Mouse (Mus musculus) monocyte, adult 5-6 weeks (primary cell): Measurements from ENCODE around the gene Dnajb2. TPM values are rescaled to one million over a fixed set of nuclear protein-coding genes. Genes with fewer than 3 reads are reported as not detected.

Experiments
- ATAC-seq: fragments of 153-309, 156-312 bp; replicated peaks from 2 replicates; pipeline ENCODE4 v1.8.0; 2017; ENCODE audit warnings: mild to moderate bottlenecking; ENCODE audit not compliant: low TSS enrichment, insufficient number of reproducible peaks, severe bottlenecking, poor library complexity, low FRiP score
- total RNA-seq: library from RNA; stranded (forward); fragments of 200-1000, 200-491, 200-594 nt; gene quantifications from 3 replicates; pipeline ENCODE4 v1.2.3, GENCODE M21; 2017

Dnajb2 gene
- total RNA-seq, 1 experiment from 2014 or later, result 22.6 TPM

GRCm38 (mm10) chr1:75244175-75244826 is 8.1 kb downstream of the Dnajb2 start:
- no peak for ATAC-seq

- ATAC-seq, result peak; percentile 55
These were observed 8.6 kb downstream of the Dnajb2 start for GRCm38 (mm10) chr1:75244836-75245235.

GRCm38 (mm10) chr1:75247071-75247930 is 11.1 kb downstream of the Dnajb2 start:
- ATAC-seq, result no peak

- no peak for ATAC-seq
These were observed 12.0 kb downstream of the Dnajb2 start for GRCm38 (mm10) chr1:75248041-75248772.

GRCm38 (mm10) chr1:75250498-75250897 is 14.3 kb downstream of the Dnajb2 start:
- ATAC-seq, result no peak

- peak; percentile 70 for ATAC-seq
These were observed 15.1 kb downstream of the Dnajb2 start for GRCm38 (mm10) chr1:75251112-75251970.

GRCm38 (mm10) chr1:75252308-75252707 is 16.1 kb downstream of the Dnajb2 start:
- ATAC-seq, result no peak

GRCm38 (mm10) chr1:75253029-75253428 is 16.8 kb downstream of the Dnajb2 start:
- no peak for ATAC-seq

- ATAC-seq, result peak; percentile 78
These were observed 17.8 kb downstream of the Dnajb2 start for GRCm38 (mm10) chr1:75253849-75254624.

GRCm38 (mm10) chr1:75254625-75255013 is 18.4 kb downstream of the Dnajb2 start:
- no peak for ATAC-seq

GRCm38 (mm10) chr1:75255516-75256046 is 19.4 kb downstream of the Dnajb2 start:
- ATAC-seq, result no peak

GRCm38 (mm10) chr1:75261278-75261677 is 25.1 kb downstream of the Dnajb2 start:
- no peak for ATAC-seq

GRCm38 (mm10) chr1:75262969-75263951 is 27.1 kb downstream of the Dnajb2 start:
- ATAC-seq, result no peak; the same call in 1 of the 2 replicates

GRCm38 (mm10) chr1:75264091-75264880 is 28.1 kb downstream of the Dnajb2 start, which contains the start of gene Ptprn:
Gene Ptprn, minus strand, starts transcription at chr1:75264502.
- ATAC-seq, result no peak
